Comparison of ENCODE assay signal across 7 mouse cellular contexts in the genomic region with DNA sequence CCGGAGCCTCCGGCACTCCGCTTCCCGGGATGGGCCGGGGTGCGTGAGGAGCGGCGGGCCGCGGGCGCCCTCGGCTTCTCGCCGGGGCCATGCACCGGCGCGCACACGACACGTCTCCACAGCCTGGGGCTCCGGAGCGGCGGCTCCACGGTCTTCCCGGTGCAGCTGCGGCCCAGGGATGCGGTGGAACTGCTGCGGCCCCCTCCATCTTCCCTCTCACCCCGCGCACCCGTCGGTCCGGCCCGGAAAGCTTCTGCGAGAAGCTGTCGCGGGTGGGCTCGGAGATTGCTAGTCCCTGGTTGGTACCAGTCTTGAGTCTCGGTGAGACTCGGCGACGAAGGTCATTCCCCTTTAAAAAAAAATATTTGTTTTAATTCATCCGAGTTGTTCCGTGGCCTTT. TPM values are rescaled to one million over a fixed set of nuclear protein-coding genes. Genes with fewer than 3 reads are reported as not detected.
DNase-seq lines count a peak whose midpoint lies in the region; ATAC-seq lines count a peak whose summit lies in the region.

No protein-coding gene starts in this region.

- peak overlapping the region; percentile 64 for H3K4me2 ChIP-seq in lung, embryonic 15.5 days
- peak overlapping the region; percentile 73 for H3K4me2 ChIP-seq in embryonic facial prominence, embryonic 14.5 days (ENCODE audit: low read depth, low read length)
- H3K4me2 ChIP-seq in hindbrain, embryonic 15.5 days, result peak overlapping the region; percentile 84
- peak overlapping the region; percentile 68 for H3K4me2 ChIP-seq in midbrain, embryonic 11.5 days

- ATAC-seq in lung, embryonic 15.5 days (ENCODE audit: borderline replicate concordance, extremely low read depth, low FRiP score, low TSS enrichment), result no peak; the same call in 1 of the 2 replicates
- ATAC-seq in embryonic facial prominence, embryonic 14.5 days (ENCODE audit: low read depth), result no peak
- ATAC-seq in hindbrain, embryonic 15.5 days (ENCODE audit: low FRiP score, low read depth), result no peak
- ATAC-seq in midbrain, embryonic 11.5 days (ENCODE audit: low FRiP score), result no peak

- H3K4me1 ChIP-seq in lung, embryonic 15.5 days, result peaks cover 57% of the 10 kb centered on the region
- peaks cover 3% of the 10 kb centered on the region for H3K4me1 ChIP-seq in embryonic facial prominence, embryonic 14.5 days (ENCODE audit: control insufficient read depth, insufficient read depth, low read length)
- peaks cover 27% of the 10 kb centered on the region for H3K4me1 ChIP-seq in hindbrain, embryonic 15.5 days (replicated peaks)
- peaks cover 3% of the 10 kb centered on the region for H3K4me1 ChIP-seq in midbrain, embryonic 11.5 days (ENCODE audit: control insufficient read depth, insufficient read depth, low read length)

- H3K9ac ChIP-seq in lung, embryonic 15.5 days, result peak overlapping the region; percentile 84
- H3K9ac ChIP-seq in embryonic facial prominence, embryonic 14.5 days (ENCODE audit: low read depth, low read length), result peak overlapping the region; percentile 96
- H3K9ac ChIP-seq in hindbrain, embryonic 15.5 days, result peak overlapping the region; percentile 89
- peak overlapping the region; percentile 93 for H3K9ac ChIP-seq in midbrain, embryonic 11.5 days (ENCODE audit: low read length)

- H3K4me3 ChIP-seq in lung, embryonic 15.5 days, result peak overlapping the region; percentile 59
- peak overlapping the region; percentile 90 for H3K4me3 ChIP-seq in embryonic facial prominence, embryonic 14.5 days (ENCODE audit: low read depth, low read length)
- H3K4me3 ChIP-seq in hindbrain, embryonic 15.5 days, result peak overlapping the region; percentile 86
- peak overlapping the region; percentile 83 for H3K4me3 ChIP-seq in midbrain, embryonic 11.5 days (ENCODE audit: low read depth, low read length)

- no peak for DNase-seq in lung, postnatal 4 days
- no peak for DNase-seq in embryonic facial prominence, embryonic 14.5 days (ENCODE audit: low spot score)
- no peak for DNase-seq in midbrain, embryonic 11.5 days (ENCODE audit: low spot score, missing footprints)
- no peak for DNase-seq in embryo, embryonic 10 days (ENCODE audit: low spot score)
- no peak for DNase-seq in urinary bladder, adult 2 months (ENCODE audit: low spot score)

- no peaks in the 10 kb centered on the region for H3K27me3 ChIP-seq in lung, embryonic 15.5 days
- no peaks in the 10 kb centered on the region for H3K27me3 ChIP-seq in embryonic facial prominence, embryonic 14.5 days (replicated peaks; ENCODE audit: control insufficient read depth, insufficient read depth, low read length)
- H3K27me3 ChIP-seq in hindbrain, embryonic 15.5 days, result no peaks in the 10 kb centered on the region
- peaks cover 5% of the 10 kb centered on the region; the same call in 1 of the 2 replicates for H3K27me3 ChIP-seq in midbrain, embryonic 11.5 days (ENCODE audit: control insufficient read depth, insufficient read depth, low read length)

- H3K27ac ChIP-seq in lung, embryonic 15.5 days, result peak overlapping the region; percentile 95
- peak overlapping the region; percentile 98 for H3K27ac ChIP-seq in embryonic facial prominence, embryonic 14.5 days (replicated peaks; ENCODE audit: low read depth, low read length)
- H3K27ac ChIP-seq in hindbrain, embryonic 15.5 days (replicated peaks), result peak overlapping the region; percentile 97
- peak overlapping the region; percentile 97 for H3K27ac ChIP-seq in midbrain, embryonic 11.5 days (ENCODE audit: low read depth, low read length)

- no peaks in the 10 kb centered on the region for H3K9me3 ChIP-seq in lung, embryonic 15.5 days
- no peaks in the 10 kb centered on the region for H3K9me3 ChIP-seq in embryonic facial prominence, embryonic 14.5 days (ENCODE audit: control insufficient read depth, low read length)
- H3K9me3 ChIP-seq in hindbrain, embryonic 15.5 days, result no peaks in the 10 kb centered on the region
- no peaks in the 10 kb centered on the region for H3K9me3 ChIP-seq in midbrain, embryonic 11.5 days (ENCODE audit: control insufficient read depth, low read length)

- WGBS in lung, embryonic 15.5 days, result under 1% methylated on average over 26 of the region's 43 CpGs
- WGBS in embryonic facial prominence, embryonic 14.5 days, result 1% methylated on average over 11 of the region's 43 CpGs
- under 1% methylated on average over 33 of the region's 43 CpGs for whole genome bisulfite sequencing in hindbrain, embryonic 15.5 days
- WGBS in midbrain, embryonic 11.5 days, result 0% methylated on average over 26 of the region's 43 CpGs

- 0 out of 2 replicates have a peak, but pooled peaks cover 2% of the 10 kb centered on the region for H3K36me3 ChIP-seq in lung, embryonic 15.5 days
- no peaks in the 10 kb centered on the region for H3K36me3 ChIP-seq in embryonic facial prominence, embryonic 14.5 days (ENCODE audit: control insufficient read depth, insufficient read depth, low read length)
- no peaks in the 10 kb centered on the region for H3K36me3 ChIP-seq in hindbrain, embryonic 15.5 days
- no peaks in the 10 kb centered on the region for H3K36me3 ChIP-seq in midbrain, embryonic 11.5 days (ENCODE audit: control insufficient read depth, insufficient read depth, low read length)

RNA-seq across cellular contexts. Expression of a gene that starts 1.6 kb away (rescaled TPM):
- polyA plus RNA-seq in lung, embryonic 15.5 days (2015; fragmentation: Nextera tagmentation; extraction: Ambion mirVana), result 41.7 and 42.7 TPM in 2 replicates
- 25.5 and 26.7 TPM in 2 replicates for polyA plus RNA-seq in embryonic facial prominence, embryonic 14.5 days (2014; fragmentation: Nextera tagmentation; extraction: Ambion mirVana)
- polyA plus RNA-seq in hindbrain, embryonic 15.5 days (2015; fragmentation: Nextera tagmentation; extraction: Ambion mirVana), result 29.0 and 31.7 TPM in 2 replicates
- polyA plus RNA-seq in midbrain, embryonic 11.5 days (2014; fragmentation: Nextera tagmentation; extraction: Ambion mirVana), result 29.5 and 29.7 TPM in 2 replicates
- 29.8 and 36.1 TPM in 2 replicates for polyA plus RNA-seq in urinary bladder, adult 2 months (2012; rRNA removed)

RNA-seq across cellular contexts. Expression of a gene that starts 58.9 kb away (rescaled TPM):
- 423 and 449 TPM in 2 replicates for polyA plus RNA-seq in lung, embryonic 15.5 days (2015; fragmentation: Nextera tagmentation; extraction: Ambion mirVana)
- polyA plus RNA-seq in embryonic facial prominence, embryonic 14.5 days (2014; fragmentation: Nextera tagmentation; extraction: Ambion mirVana), result 387 and 401 TPM in 2 replicates
- polyA plus RNA-seq in hindbrain, embryonic 15.5 days (2015; fragmentation: Nextera tagmentation; extraction: Ambion mirVana), result 372 and 389 TPM in 2 replicates
- 383 and 406 TPM in 2 replicates for polyA plus RNA-seq in midbrain, embryonic 11.5 days (2014; fragmentation: Nextera tagmentation; extraction: Ambion mirVana)
- 308 and 318 TPM in 2 replicates for polyA plus RNA-seq in urinary bladder, adult 2 months (2012; rRNA removed)

RNA-seq across cellular contexts. Expression of a gene that starts 59.0 kb away (rescaled TPM):
- polyA plus RNA-seq in lung, embryonic 15.5 days (2015; fragmentation: Nextera tagmentation; extraction: Ambion mirVana), result 0.26 and 0.29 TPM in 2 replicates
- polyA plus RNA-seq in embryonic facial prominence, embryonic 14.5 days (2014; fragmentation: Nextera tagmentation; extraction: Ambion mirVana), result 0.11 and 0.80 TPM in 2 replicates
- polyA plus RNA-seq in hindbrain, embryonic 15.5 days (2015; fragmentation: Nextera tagmentation; extraction: Ambion mirVana), result 0.34 and 0.41 TPM in 2 replicates
- 0.18 and 0.30 TPM in 2 replicates for polyA plus RNA-seq in midbrain, embryonic 11.5 days (2014; fragmentation: Nextera tagmentation; extraction: Ambion mirVana)
- polyA plus RNA-seq in urinary bladder, adult 2 months (2012; rRNA removed), result 0.69 and 1.3 TPM in 2 replicates
